In the genomic region with DNA sequence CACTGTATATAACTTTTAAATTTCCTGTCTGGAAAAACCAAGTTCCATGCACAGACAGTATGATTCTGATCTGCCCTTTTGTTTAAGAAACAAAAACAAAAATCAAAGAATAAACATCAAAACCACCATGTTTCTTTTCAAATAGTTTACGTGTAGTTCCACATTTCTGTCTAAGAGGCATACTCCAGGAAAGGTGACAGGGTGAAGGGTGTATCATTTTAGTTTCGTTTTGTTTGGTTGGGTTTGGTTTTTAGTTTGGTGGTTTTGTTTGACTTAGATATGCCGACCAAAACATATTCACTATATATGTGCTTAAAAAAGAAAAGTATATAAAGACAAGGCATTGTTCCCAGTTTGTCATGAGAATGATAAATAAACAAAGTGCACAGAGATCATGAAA, we compare ENCODE assay signal across 27 mouse cellular contexts.
DNase-seq lines count a peak whose midpoint lies in the region; ATAC-seq and TF ChIP-seq lines count a peak whose summit lies in the region.
"Had no signal": no experiment of that assay in that cellular context is flagged by ENCODE, and none has a peak within 500 bp of the region (broad histone marks: within the 10 kb centered on the region; RNA-seq: fewer than 3 reads in every experiment).

No protein-coding gene starts in this region.

- TF ChIP-seq CTCF in MEL (IDR thresholded peaks at IDR 0.05 in 2 of 3, conservative IDR thresholded peaks at IDR 0.05 in 1 of 3; ENCODE audit: control insufficient read depth in 1 of 3, insufficient read depth in 1 of 3, low read depth in 2 of 3, low read length in 3 of 3, poor library complexity in 1 of 3, severe bottlenecking in 1 of 3): no peak
- no peak for TF ChIP-seq CTCF in left cerebral cortex, adult 2 months (IDR thresholded peaks at IDR 0.05)

- DNase-seq in 3T3-L1 (ENCODE audit: low read depth, low spot score) (peak; percentile 6), MEL (ENCODE audit: low read depth, low spot score) (peak; percentile 29)
- DNase-seq in CD4-positive, CD25-positive, alpha-beta regulatory T cell, adult 2 months (ENCODE audit: low read depth, low spot score): peak; percentile 14
- no peak for DNase-seq in left cerebral cortex, adult 2 months (ENCODE audit: extremely low spot score in 1 of 2, low spot score in 2 of 2)
- no peak for DNase-seq in cerebellum, adult 8-10 months
- DNase-seq in embryo, embryonic 11 days: no peak
- DNase-seq: adrenal gland, postnatal 10 days; adrenal gland, postnatal 36 days; B cell, adult 2 months; cerebellum, adult 18-20 months; cerebellum, adult 9-11 months; cerebellum, postnatal 25 days; forebrain, postnatal 0 days; gastrocnemius, postnatal 10 days; gastrocnemius, postnatal 36 days; heart, adult 2 months; heart, postnatal 14 days; heart, postnatal 4 days; kidney, adult 18-20 months had no signal

- TF ChIP-seq RAD21 in MEL (IDR thresholded peaks at IDR 0.05; ENCODE audit: low read depth, low read length): no peak

- no peaks in the 10 kb centered on the region for H3K4me1 ChIP-seq in MEL (ENCODE audit: control insufficient read depth in 1 of 2, insufficient read depth in 2 of 2, low read length in 2 of 2)
- H3K4me1 ChIP-seq: heart, embryonic 10.5 days; heart, embryonic 13.5 days; hindbrain, embryonic 15.5 days had no signal

- intact Hi-C loops in left cerebral cortex, adult 2 months (cut with DNase I): no loop called here

- H3K27ac ChIP-seq in MEL (ENCODE audit: control insufficient read depth, low read depth, low read length): no peak overlapping the region
- no peak overlapping the region for H3K27ac ChIP-seq in left cerebral cortex, adult 2 months
- H3K27ac ChIP-seq: heart, adult 2 months; heart, embryonic 10.5 days; heart, embryonic 13.5 days; hindbrain, embryonic 12.5 days; hindbrain, embryonic 15.5 days had no signal

- no peaks in the 10 kb centered on the region for H3K9me3 ChIP-seq in MEL (replicated peaks; ENCODE audit: insufficient read depth, low read length)
- H3K9me3 ChIP-seq: heart, embryonic 10.5 days; heart, embryonic 13.5 days; hindbrain, embryonic 12.5 days; hindbrain, embryonic 15.5 days had no signal

- peaks cover 0 to 2% of the 10 kb centered on the region in 2 experiments; a peak in 1 of 4 replicates for H3K36me3 ChIP-seq in MEL (ENCODE audit: control insufficient read depth in 1 of 2, insufficient read depth in 2 of 2, low read length in 2 of 2)
- H3K36me3 ChIP-seq: heart, embryonic 10.5 days; heart, embryonic 13.5 days; hindbrain, embryonic 12.5 days; hindbrain, embryonic 15.5 days had no signal

- TF ChIP-seq POLR2A in MEL (IDR thresholded peaks at IDR 0.05; ENCODE audit: control insufficient read depth in 1 of 2, insufficient read depth in 1 of 2, low read depth in 1 of 2, low read length in 2 of 2, poor library complexity in 1 of 2): no peak

- no peak for TF ChIP-seq EP300 in MEL (IDR thresholded peaks at IDR 0.05; ENCODE audit: low read depth in 1 of 2, low read length in 2 of 2)

- no peaks in the 10 kb centered on the region for H3K27me3 ChIP-seq in MEL (ENCODE audit: control insufficient read depth in 1 of 2, insufficient read depth in 2 of 2, low read length in 2 of 2)
- H3K27me3 ChIP-seq: heart, embryonic 13.5 days; hindbrain, embryonic 12.5 days; hindbrain, embryonic 15.5 days had no signal

- peak overlapping the region; percentile 40; the same call in 1 of the 2 replicates for H3K9ac ChIP-seq in MEL (ENCODE audit: control insufficient read depth, low read depth, low read length, poor library complexity, severe bottlenecking)
- H3K9ac ChIP-seq: forebrain, postnatal 0 days; heart, embryonic 13.5 days; hindbrain, embryonic 12.5 days; hindbrain, embryonic 15.5 days had no signal

- no peaks in the 10 kb centered on the region for H3K79me2 ChIP-seq in MEL (ENCODE audit: control insufficient read depth, insufficient read depth, low read length, poor library complexity)

- H3K4me3 ChIP-seq in MEL (ENCODE audit: control insufficient read depth in 1 of 2, insufficient read depth in 1 of 2, low read depth in 2 of 2, low read length in 2 of 2): peak overlapping the region in 1 of 2 experiments; percentile 85; a peak in 2 of 4 replicates
- H3K4me3 ChIP-seq in left cerebral cortex, adult 2 months: no peak overlapping the region
- H3K4me3 ChIP-seq: heart, adult 2 months; heart, embryonic 10.5 days; heart, embryonic 13.5 days; hindbrain, embryonic 12.5 days; hindbrain, embryonic 15.5 days had no signal

- ATAC-seq in inflammation-experienced regulatory T-cells, adult 6 months: peak; percentile 81
- ATAC-seq in frontal cortex, adult (ENCODE audit: low TSS enrichment): no peak
- ATAC-seq: forebrain, embryonic 14.5 days; forebrain, postnatal 0 days; intestine, embryonic 16.5 days had no signal

TF ChIP-seq in MEL, 35 proteins besides CTCF, POLR2A, EP300 and RAD21:
- TF ChIP-seq E2F4 (IDR thresholded peaks at IDR 0.05; ENCODE audit: borderline replicate concordance, low read depth, low read length) (no peak), BHLHE40 (IDR thresholded peaks at IDR 0.05; ENCODE audit: borderline replicate concordance, low read depth, low read length) (no peak), USF2 (IDR thresholded peaks at IDR 0.05; ENCODE audit: borderline replicate concordance in 1 of 2, insufficient read depth in 1 of 2, low read depth in 1 of 2, low read length in 2 of 2) (no peak), JUND (IDR thresholded peaks at IDR 0.05; ENCODE audit: low read depth, low read length) (no peak), RCOR1 (IDR thresholded peaks at IDR 0.05; ENCODE audit: low read depth, low read length) (no peak), ZMIZ1 (IDR thresholded peaks at IDR 0.05; ENCODE audit: low read depth, low read length) (no peak), HCFC1 (IDR thresholded peaks at IDR 0.05; ENCODE audit: low read depth, low read length) (no peak), ZNF384 (IDR thresholded peaks at IDR 0.05; ENCODE audit: low read depth, low read length) (no peak), MAX (IDR thresholded peaks at IDR 0.05; ENCODE audit: low read length) (no peak), MYC (IDR thresholded peaks at IDR 0.05; ENCODE audit: low read depth, low read length) (no peak), ELF1 (IDR thresholded peaks at IDR 0.05; ENCODE audit: low read depth, low read length) (no peak), CHD2 (IDR thresholded peaks at IDR 0.05; ENCODE audit: low read length) (no peak), CHD1 (IDR thresholded peaks at IDR 0.05; ENCODE audit: low read depth, low read length) (no peak), NELFE (IDR thresholded peaks at IDR 0.05; ENCODE audit: low read depth, low read length) (no peak), SMC3 (IDR thresholded peaks at IDR 0.05; ENCODE audit: low read depth, low read length) (no peak), NRF1 (IDR thresholded peaks at IDR 0.05; ENCODE audit: insufficient read depth, low read depth, low read length, poor library complexity, severe bottlenecking) (no peak), GATA1 (IDR thresholded peaks at IDR 0.05; ENCODE audit: low read depth, low read length) (no peak)
TF ChIP-seq in MEL: peak in this region for 0.

Comparison
In these comparisons a context has a peak if more than half of its experiments do, and no peak if none do; other contexts are left out.
1. DNase-seq: peak in 3T3-L1 (single experiment), CD4-positive, CD25-positive, alpha-beta regulatory T cell, adult 2 months (single experiment) and MEL (single experiment); none in left cerebral cortex, adult 2 months (0 of 2), cerebellum, adult 8-10 months (single experiment) and embryo, embryonic 11 days (single experiment).